Mouse (Mus musculus) embryonic facial prominence, embryonic 12.5 days (tissue): ENCODE measurements around the gene Fam83d. TPM values are rescaled to one million over a fixed set of nuclear protein-coding genes. Genes with fewer than 3 reads are reported as not detected.

Source experiments
- ATAC-seq: fragments of 200-750 bp; cut with Nextera tagmentation; 2 replicates; pipeline ENCODE4 v1.8.0; 2017; ENCODE audit not compliant: insufficient number of reproducible peaks, insufficient read depth, low FRiP score, low TSS enrichment
- H3K27ac ChIP-seq: fragments of 300-500 bp; sonication (generic); 2 replicates; pipeline ENCODE4 v1.5.1; 2016; ENCODE audit warnings: mild to moderate bottlenecking
- H3K27me3 ChIP-seq: fragments of 300-500 bp; sonication (generic); 2 replicates; pipeline ENCODE4 v1.6.1; 2016; ENCODE audit warnings: mild to moderate bottlenecking, moderate library complexity
- H3K36me3 ChIP-seq: fragments of 300-500 bp; sonication (generic); 2 replicates; pipeline ENCODE4 v1.6.1; 2016; ENCODE audit warnings: mild to moderate bottlenecking
- H3K4me1 ChIP-seq: fragments of 300-500 bp; sonication (generic); 2 replicates; pipeline ENCODE4 v1.6.1; 2016
- H3K4me2 ChIP-seq: fragments of 300-500 bp; sonication (generic); replicated peaks from 2 replicates; pipeline ENCODE4 v1.6.1; 2016; ENCODE audit warnings: mild to moderate bottlenecking, moderate library complexity
- H3K4me3 ChIP-seq: fragments of 300-500 bp; sonication (generic); 2 replicates; pipeline ENCODE4 v1.5.1; 2016; ENCODE audit warnings: mild to moderate bottlenecking
- H3K9ac ChIP-seq: fragments of 300-500 bp; sonication (generic); 2 replicates; pipeline ENCODE4 v1.6.1; 2016; ENCODE audit warnings: mild to moderate bottlenecking, moderate library complexity
- H3K9me3 ChIP-seq: fragments of 300-500 bp; sonication (generic); 2 replicates; pipeline ENCODE4 v1.6.1; 2016; ENCODE audit warnings: mild to moderate bottlenecking, moderate library complexity
- WGBS: fragments of 180-500 bp; shearing (Covaris S2); methylation state at CpG from one replicate; pipeline ENCODE4 v1.1.7; 2016; 5-methylcytosine and 5-hydroxymethylcytosine counted together
- microRNA-seq: library from miRNA; unstranded; fragments of <30 nt; microRNA quantifications from one replicate; pipeline ENCODE4, GENCODE M21; 2017
- polyA plus RNA-seq: library from polyadenylated mRNA; unstranded; fragments of >200 nt; fragmentation: Nextera tagmentation; extraction: Ambion mirVana; gene quantifications from 2 replicates; pipeline ENCODE4 v1.2.1, GENCODE M21; 2016

Fam83d gene
- polyA plus RNA-seq, 1 experiment from 2014 or later: 52.6 TPM

GRCm38 (mm10) chr2:158829746-158830145 lies 61.9 kb downstream of the Fam83d start:
- ATAC-seq: no peak
- no peak overlapping the region for H3K9ac ChIP-seq
- no peak overlapping the region for H3K4me3 ChIP-seq
- no peak overlapping the region for H3K27ac ChIP-seq
- 81% methylated on average over 6 of the region's 6 CpGs for WGBS
- no peaks in the 10 kb centered on the region for H3K9me3 ChIP-seq
- H3K4me2 ChIP-seq: no peak overlapping the region
- H3K27me3 ChIP-seq: no peaks in the 10 kb centered on the region
- H3K4me1 ChIP-seq: peaks cover 4% of the 10 kb centered on the region; the same call in 1 of the 2 replicates
- H3K36me3 ChIP-seq: peaks cover 64% of the 10 kb centered on the region

GRCm38 (mm10) chr2:158833221-158833620 lies 65.3 kb downstream of the Fam83d start:
- no peak overlapping the region for H3K4me2 ChIP-seq
- H3K9ac ChIP-seq: no peak overlapping the region
- 72% methylated on average over 5 of the region's 5 CpGs for WGBS
- peaks cover 66% of the 10 kb centered on the region for H3K36me3 ChIP-seq
- H3K9me3 ChIP-seq: no peaks in the 10 kb centered on the region
- H3K4me1 ChIP-seq: peaks cover 4% of the 10 kb centered on the region; the same call in 1 of the 2 replicates
- no peak overlapping the region for H3K27ac ChIP-seq
- no peak overlapping the region for H3K4me3 ChIP-seq
- no peak for ATAC-seq
- no peaks in the 10 kb centered on the region for H3K27me3 ChIP-seq

GRCm38 (mm10) chr2:158833645-158834044 lies 65.8 kb downstream of the Fam83d start:
- H3K36me3 ChIP-seq: peaks cover 62% of the 10 kb centered on the region
- H3K4me3 ChIP-seq: no peak overlapping the region
- H3K27me3 ChIP-seq: no peaks in the 10 kb centered on the region
- H3K9me3 ChIP-seq: no peaks in the 10 kb centered on the region
- ATAC-seq: no peak
- 79% methylated on average over 2 of the region's 2 CpGs for WGBS
- no peak overlapping the region for H3K4me2 ChIP-seq
- H3K4me1 ChIP-seq: peaks cover 4% of the 10 kb centered on the region; the same call in 1 of the 2 replicates
- H3K9ac ChIP-seq: no peak overlapping the region
- H3K27ac ChIP-seq: no peak overlapping the region

Small RNA genes within 50 kb of the gene (microRNA-seq; reads per million reads assigned to microRNA genes)
- gene Gm26141: not detected

Other genes starting within 250 kb of the Fam83d start
- not detected in 2 replicates for gene Slc32a1, start 157.3 kb upstream of the Fam83d start, polyA plus RNA-seq
- 20.9 and 23.1 TPM in 2 replicates for gene Actr5, start 143.2 kb upstream of the Fam83d start, polyA plus RNA-seq
- 2.5 and 2.9 TPM in 2 replicates for gene Ppp1r16b, start 102.7 kb upstream of the Fam83d start, polyA plus RNA-seq
- 14.7 and 16.6 TPM in 2 replicates for gene Dhx35, start 26.7 kb downstream of the Fam83d start, polyA plus RNA-seq